Comparison of ENCODE assay signal across 21 mouse cellular contexts in genomic region chr2:102362896-102363530, GRCm38 (mm10). TPM values are rescaled to one million over a fixed set of nuclear protein-coding genes. Genes with fewer than 3 reads are reported as not detected.
DNase-seq lines count a peak whose midpoint lies in the region; ATAC-seq and TF ChIP-seq lines count a peak whose summit lies in the region.
"Had no signal": no experiment of that assay in that cellular context is flagged by ENCODE, and none has a peak within 500 bp of the region (broad histone marks: within the 10 kb centered on the region; RNA-seq: fewer than 3 reads in every experiment).

No protein-coding gene starts in this region.

- no peaks in the 10 kb centered on the region for H3K27me3 ChIP-seq in liver, embryonic 12.5 days (replicated peaks)
- no peaks in the 10 kb centered on the region for H3K27me3 ChIP-seq in stomach, embryonic 16.5 days (ENCODE audit: control insufficient read depth, insufficient read depth, low read length)
- H3K27me3 ChIP-seq in stomach, postnatal 0 days (ENCODE audit: control insufficient read depth, insufficient read depth, low read length): no peaks in the 10 kb centered on the region
- H3K27me3 ChIP-seq: hindbrain, embryonic 13.5 days; megakaryocyte, embryonic 14.5 days had no signal

- WGBS in liver, embryonic 12.5 days (ENCODE audit: insufficient replicate concordance): 37% methylated on average over 1 of the region's 1 CpGs
- 71% methylated on average over 1 of the region's 1 CpGs for WGBS in stomach, embryonic 16.5 days
- 63% methylated on average over 1 of the region's 1 CpGs for WGBS in stomach, postnatal 0 days

- no peak for TF ChIP-seq CTCF in stomach, postnatal 0 days (IDR thresholded peaks at IDR 0.05; ENCODE audit: low read depth)

- no peaks in the 10 kb centered on the region for H3K9me3 ChIP-seq in liver, embryonic 12.5 days (replicated peaks)
- H3K9me3 ChIP-seq in stomach, embryonic 16.5 days (replicated peaks; ENCODE audit: control insufficient read depth, low read length): no peaks in the 10 kb centered on the region
- no peaks in the 10 kb centered on the region for H3K9me3 ChIP-seq in stomach, postnatal 0 days (ENCODE audit: control insufficient read depth, low read length)
- H3K9me3 ChIP-seq: embryonic facial prominence, embryonic 10.5 days; heart, embryonic 10.5 days; hindbrain, embryonic 13.5 days; limb, embryonic 10.5 days; megakaryocyte, embryonic 14.5 days had no signal

- TF ChIP-seq EP300 in stomach, postnatal 0 days (optimal IDR thresholded peaks at IDR 0.05): no peak

- H3K27ac ChIP-seq in liver, embryonic 12.5 days: peak overlapping the region; percentile 88; the same call in 1 of the 2 replicates
- H3K27ac ChIP-seq in stomach, embryonic 16.5 days (ENCODE audit: low read length): peak overlapping the region; percentile 48; the same call in 1 of the 2 replicates
- H3K27ac ChIP-seq in stomach, postnatal 0 days (replicated peaks): no peak overlapping the region
- H3K27ac ChIP-seq: embryonic facial prominence, embryonic 10.5 days; heart, embryonic 10.5 days; hindbrain, embryonic 13.5 days; left cerebral cortex, adult 2 months; limb, embryonic 10.5 days; liver, embryonic 14.5 days had no signal

- DNase-seq in liver: no peak
- no peak for DNase-seq in stomach, postnatal 0 days (ENCODE audit: low spot score)
- DNase-seq in right cerebral cortex, postnatal 14 days: no peak
- DNase-seq in kidney, adult 18-20 months: no peak
- DNase-seq: adrenal gland, postnatal 36 days; cerebellum, adult 2 months; gastrocnemius, postnatal 36 days; kidney, adult 8-10 months; kidney, postnatal 14 days had no signal

- H3K36me3 ChIP-seq in liver, embryonic 12.5 days: no peaks in the 10 kb centered on the region
- H3K36me3 ChIP-seq in stomach, embryonic 16.5 days (ENCODE audit: control insufficient read depth, insufficient read depth, low read length): no peaks in the 10 kb centered on the region
- H3K36me3 ChIP-seq in stomach, postnatal 0 days (ENCODE audit: control insufficient read depth, insufficient read depth, low read length): no peaks in the 10 kb centered on the region
- H3K36me3 ChIP-seq: embryonic facial prominence, embryonic 10.5 days; heart, embryonic 10.5 days; hindbrain, embryonic 13.5 days; limb, embryonic 10.5 days had no signal

- ATAC-seq in liver, embryonic 12.5 days: no peak
- ATAC-seq in stomach, embryonic 16.5 days (ENCODE audit: insufficient read depth, low FRiP score): no peak
- ATAC-seq in stomach, postnatal 0 days (ENCODE audit: low FRiP score, low TSS enrichment): no peak
- ATAC-seq in common myeloid progenitor, adult 5-6 weeks (replicated peaks; ENCODE audit: low read depth, poor library complexity, severe bottlenecking): peak; percentile 56
- ATAC-seq: inflammation-experienced regulatory T-cells, adult 6 months; midbrain, embryonic 16.5 days had no signal

- H3K4me1 ChIP-seq in liver, embryonic 12.5 days: peaks cover 56% of the 10 kb centered on the region
- 0 out of 2 replicates have a peak, but pooled peaks cover 2% of the 10 kb centered on the region for H3K4me1 ChIP-seq in stomach, embryonic 16.5 days (ENCODE audit: control insufficient read depth, insufficient read depth, low read length)
- H3K4me1 ChIP-seq in stomach, postnatal 0 days (replicated peaks; ENCODE audit: control insufficient read depth, insufficient read depth): no peaks in the 10 kb centered on the region

- H3K4me3 ChIP-seq in liver, embryonic 12.5 days: no peak overlapping the region
- no peak overlapping the region for H3K4me3 ChIP-seq in stomach, embryonic 16.5 days (replicated peaks; ENCODE audit: low read length)
- no peak overlapping the region for H3K4me3 ChIP-seq in stomach, postnatal 0 days (ENCODE audit: low read depth, low read length)
- H3K4me3 ChIP-seq: embryonic facial prominence, embryonic 10.5 days; heart, embryonic 10.5 days; hindbrain, embryonic 13.5 days; left cerebral cortex, adult 2 months; limb, embryonic 10.5 days had no signal

- no peak overlapping the region for H3K4me2 ChIP-seq in liver, embryonic 12.5 days
- no peak overlapping the region for H3K4me2 ChIP-seq in stomach, embryonic 16.5 days (ENCODE audit: low read depth, low read length)
- H3K4me2 ChIP-seq in stomach, postnatal 0 days (replicated peaks; ENCODE audit: low read depth): no peak overlapping the region
- H3K4me2 ChIP-seq: hindbrain, embryonic 13.5 days had no signal

- H3K9ac ChIP-seq in liver, embryonic 12.5 days: no peak overlapping the region
- H3K9ac ChIP-seq in stomach, embryonic 16.5 days (ENCODE audit: low read length): no peak overlapping the region
- no peak overlapping the region for H3K9ac ChIP-seq in stomach, postnatal 0 days (ENCODE audit: low read length)
- H3K9ac ChIP-seq: hindbrain, embryonic 13.5 days; liver, embryonic 14.5 days had no signal

RNA-seq across cellular contexts. Expression of gene Trim44, which starts 44.6 kb away (rescaled TPM):
- polyA plus RNA-seq in liver, embryonic 12.5 days (2016; fragmentation: Nextera tagmentation; extraction: Ambion mirVana): 21.2 and 21.3 TPM in 2 replicates
- polyA plus RNA-seq in stomach, embryonic 16.5 days (2015; fragmentation: Nextera tagmentation; extraction: Ambion mirVana): 13.8 and 16.2 TPM in 2 replicates
- polyA plus RNA-seq in stomach, postnatal 0 days (2015; fragmentation: Nextera tagmentation; extraction: Ambion mirVana): 9.7 and 10.1 TPM in 2 replicates
- 51.6 and 69.2 TPM in 2 replicates for total RNA-seq in common myeloid progenitor, adult 5-6 weeks (2017)
